Mouse (Mus musculus) stomach, postnatal 0 days (tissue): ENCODE data around the gene Sall1. TPM values are rescaled to one million over a fixed set of nuclear protein-coding genes. Genes with fewer than 3 reads are reported as not detected.
A peak's percentile ranks its signal among the peaks of the same experiment; 100 is the strongest.

ENCODE experiments used
- ATAC-seq: fragments of 200-750 bp; cut with Nextera tagmentation; 2 replicates; pipeline ENCODE4 v1.8.0; 2017; ENCODE audit not compliant: low FRiP score, low TSS enrichment
- DNase-seq: peaks from one replicate; pipeline ENCODE4 v3.0.0-alpha.2; 2016; ENCODE audit warnings: low spot score
- H3K27ac ChIP-seq: fragments of 300-500 bp; sonication (generic); replicated peaks from 2 replicates; pipeline ENCODE4 v1.5.1; 2014; ENCODE audit warnings: mild to moderate bottlenecking, control low read depth
- H3K27me3 ChIP-seq: fragments of 300-500 bp; sonication (generic); 2 replicates; pipeline ENCODE4 v1.6.1; 2014; ENCODE audit warnings: low read length; ENCODE audit not compliant: control insufficient read depth, insufficient read depth
- H3K36me3 ChIP-seq: fragments of 300-500 bp; sonication (generic); 2 replicates; pipeline ENCODE4 v1.6.1; 2014; ENCODE audit warnings: low read length, mixed read lengths; ENCODE audit not compliant: control insufficient read depth, insufficient read depth
- H3K4me1 ChIP-seq: fragments of 300-500 bp; sonication (generic); replicated peaks from 2 replicates; pipeline ENCODE4 v1.6.1; 2014; ENCODE audit warnings: antibody characterized with exemption; ENCODE audit not compliant: control insufficient read depth, insufficient read depth
- H3K4me2 ChIP-seq: fragments of 300-500 bp; sonication (generic); replicated peaks from 2 replicates; pipeline ENCODE4 v1.6.1; 2014; ENCODE audit warnings: low read depth, mild to moderate bottlenecking, control low read depth, moderate library complexity
- H3K4me3 ChIP-seq: fragments of 300-500 bp; sonication (generic); 2 replicates; pipeline ENCODE4 v1.5.1; 2014; ENCODE audit warnings: low read depth, low read length, control low read depth
- H3K9ac ChIP-seq: fragments of 300-500 bp; sonication (generic); 2 replicates; pipeline ENCODE4 v1.6.1; 2014; ENCODE audit warnings: mild to moderate bottlenecking, low read length, control low read depth, mixed read lengths
- H3K9me3 ChIP-seq: fragments of 300-500 bp; sonication (generic); 2 replicates; pipeline ENCODE4 v1.6.1; 2016; ENCODE audit warnings: low read length; ENCODE audit not compliant: control insufficient read depth
- CTCF ChIP-seq: IDR thresholded peaks from 2 replicates; pipeline ENCODE4 v1.5.1; 2016; ENCODE audit warnings: antibody characterized with exemption, low read depth, mild to moderate bottlenecking, moderate library complexity
- EP300 ChIP-seq: optimal IDR thresholded peaks from 2 replicates; pipeline ENCODE3; 2016; ENCODE audit warnings: antibody characterized with exemption
- WGBS: fragments of 180-500 bp; shearing (Covaris S2); extraction: QIAGEN DNeasy Blood & Tissue Kit; methylation state at CpG from one replicate; pipeline ENCODE4 v1.1.7; 2014; 5-methylcytosine and 5-hydroxymethylcytosine counted together
- polyA plus RNA-seq: library from polyadenylated mRNA; unstranded; fragments of >200 nt; fragmentation: Nextera tagmentation; extraction: Ambion mirVana; gene quantifications from 2 replicates; pipeline ENCODE4 v1.2.1, GENCODE M21; 2015

The Sall1 gene
- polyA plus RNA-seq = 0.76 and 0.83 TPM in 2 replicates

- Histone ChIP-seq H3K27ac (no peak within 1 kb of the TSS), H3K27me3 (peaks cover 21% of the 10 kb centered on the region), H3K4me1 (peaks cover 7% of the 10 kb centered on the region; the same call in 1 of the 2 replicates), H3K9me3 (no peaks in the 10 kb centered on the region), H3K36me3 (no peaks in the 10 kb centered on the region), H3K4me3 (peak within 1 kb of the TSS; percentile 45), H3K9ac (peak within 1 kb of the TSS; percentile 53; the same call in 1 of the 2 replicates), H3K4me2 (peak within 1 kb of the TSS; percentile 73)
- TF ChIP-seq CTCF (no peak), EP300 (no peak)
- DNase-seq = peak; percentile 24
- no peak for ATAC-seq
- WGBS = under 1% methylated on average over 25 of the region's 25 CpGs
Measured at GRCm38 (mm10) chr8:89043940-89044339, at the start of gene Sall1. Sall1 (minus strand) TSS chr8:89044162.

- no peak overlapping the region for H3K27ac ChIP-seq
- no peak overlapping the region for H3K4me3 ChIP-seq
- no peaks in the 10 kb centered on the region for H3K9me3 ChIP-seq
- 43% methylated on average over 5 of the region's 5 CpGs for WGBS
- H3K4me2 ChIP-seq = no peak overlapping the region
- DNase-seq (peak; percentile 7), ATAC-seq (no peak)
- no peak for TF ChIP-seq EP300
- TF ChIP-seq CTCF = no peak
- H3K27me3 ChIP-seq = no peaks in the 10 kb centered on the region
- no peak overlapping the region for H3K9ac ChIP-seq
- H3K4me1 ChIP-seq = no peaks in the 10 kb centered on the region
- no peaks in the 10 kb centered on the region for H3K36me3 ChIP-seq
Measured at GRCm38 (mm10) chr8:89089916-89090315, 46.0 kb upstream of the Sall1 start.

GRCm38 (mm10) chr8:89079147-89079546 is 35.2 kb upstream of the Sall1 start:
- 79% methylated on average over 2 of the region's 2 CpGs for WGBS
- Histone ChIP-seq H3K9ac (no peak overlapping the region), H3K4me1 (no peaks in the 10 kb centered on the region), H3K4me3 (no peak overlapping the region), H3K9me3 (no peaks in the 10 kb centered on the region), H3K27ac (no peak overlapping the region), H3K4me2 (no peak overlapping the region), H3K36me3 (no peaks in the 10 kb centered on the region), H3K27me3 (no peaks in the 10 kb centered on the region)
- no peak for DNase-seq
- TF ChIP-seq CTCF (no peak), EP300 (no peak)
- ATAC-seq = no peak

GRCm38 (mm10) chr8:89072968-89073382 is 29.0 kb upstream of the Sall1 start:
- no peak overlapping the region for H3K9ac ChIP-seq
- DNase-seq (no peak), ATAC-seq (no peak)
- no peak overlapping the region for H3K4me3 ChIP-seq
- no peaks in the 10 kb centered on the region for H3K36me3 ChIP-seq
- no peak overlapping the region for H3K27ac ChIP-seq
- TF ChIP-seq EP300 (no peak), CTCF (no peak)
- no peaks in the 10 kb centered on the region for H3K4me1 ChIP-seq
- H3K4me2 ChIP-seq = no peak overlapping the region
- H3K27me3 ChIP-seq = no peaks in the 10 kb centered on the region
- H3K9me3 ChIP-seq = no peaks in the 10 kb centered on the region
- 21% methylated on average over 3 of the region's 3 CpGs for WGBS

- no peak overlapping the region for H3K9ac ChIP-seq
- TF ChIP-seq CTCF (no peak), EP300 (no peak)
- no peaks in the 10 kb centered on the region for H3K9me3 ChIP-seq
- H3K4me2 ChIP-seq = no peak overlapping the region
- ATAC-seq (no peak), DNase-seq (no peak)
- H3K27ac ChIP-seq = no peak overlapping the region
- H3K27me3 ChIP-seq = no peaks in the 10 kb centered on the region
- H3K36me3 ChIP-seq = no peaks in the 10 kb centered on the region
- H3K4me3 ChIP-seq = no peak overlapping the region
- 75% methylated on average over 3 of the region's 3 CpGs for WGBS
- no peaks in the 10 kb centered on the region for H3K4me1 ChIP-seq
Measured at GRCm38 (mm10) chr8:89067499-89067898, 23.5 kb upstream of the Sall1 start.

GRCm38 (mm10) chr8:89064042-89064441 is 20.1 kb upstream of the Sall1 start:
- no peaks in the 10 kb centered on the region for H3K36me3 ChIP-seq
- no peak overlapping the region for H3K9ac ChIP-seq
- DNase-seq = no peak
- no peaks in the 10 kb centered on the region for H3K4me1 ChIP-seq
- TF ChIP-seq EP300 = no peak
- no peak for TF ChIP-seq CTCF
- no peak overlapping the region for H3K27ac ChIP-seq
- no peak for ATAC-seq
- H3K4me2 ChIP-seq = no peak overlapping the region
- H3K9me3 ChIP-seq = no peaks in the 10 kb centered on the region
- H3K27me3 ChIP-seq = no peaks in the 10 kb centered on the region; the same call in 1 of the 2 replicates
- WGBS = 62% methylated on average over 9 of the region's 9 CpGs
- H3K4me3 ChIP-seq = no peak overlapping the region
